Mouse (Mus musculus): ENCODE results near the gene Tent5a. TPM values are rescaled to one million over a fixed set of nuclear protein-coding genes. Genes with fewer than 3 reads are reported as not detected.

Tent5a gene
- polyA plus RNA-seq, 1 experiment from 2014 or later = 9.9 TPM

Other genes with a start within 250 kb of the Tent5a start
- gene Gm11114, start 14.6 kb downstream of the Tent5a start, polyA plus RNA-seq (2016; fragmentation: Nextera tagmentation; extraction: Ambion mirVana) = not detected in 2 replicates